Mouse (Mus musculus) induced T-regulatory cell, adult 2 months (primary cell): ENCODE data around the gene Umod.

Experiments used
- DNase-seq: peaks from one replicate; pipeline ENCODE4 v3.0.0-alpha.2; 2012; ENCODE audit warnings: low read depth

Umod gene

GRCm38 (mm10) chr7:119479256-119479655 lies at the start of gene Umod:
Gene Umod, minus strand, starts transcription at chr7:119479282.
- no peak for DNase-seq

GRCm38 (mm10) chr7:119528617-119529016 lies 49.5 kb upstream of the Umod start:
- DNase-seq, result no peak

DNA sequence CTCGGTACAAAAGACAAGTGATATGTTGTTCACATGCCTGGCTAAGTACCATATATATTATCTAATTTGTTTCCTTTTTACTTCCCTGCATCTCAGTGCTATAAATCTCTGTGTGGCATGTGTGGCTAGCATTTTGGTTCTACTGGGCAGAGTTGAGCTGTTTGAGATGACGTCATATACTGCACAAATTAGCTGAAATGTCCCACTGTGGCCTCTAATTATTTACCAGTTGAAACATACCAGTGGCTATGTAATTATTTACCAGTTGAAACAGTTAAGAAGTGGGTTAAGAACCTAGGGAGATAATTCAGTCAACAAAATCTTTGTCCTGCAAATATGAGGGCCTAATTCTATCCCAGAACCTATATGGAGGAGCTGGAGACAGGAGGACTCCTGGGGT lies 48.5 kb upstream of the Umod start:
- DNase-seq, result no peak

DNA sequence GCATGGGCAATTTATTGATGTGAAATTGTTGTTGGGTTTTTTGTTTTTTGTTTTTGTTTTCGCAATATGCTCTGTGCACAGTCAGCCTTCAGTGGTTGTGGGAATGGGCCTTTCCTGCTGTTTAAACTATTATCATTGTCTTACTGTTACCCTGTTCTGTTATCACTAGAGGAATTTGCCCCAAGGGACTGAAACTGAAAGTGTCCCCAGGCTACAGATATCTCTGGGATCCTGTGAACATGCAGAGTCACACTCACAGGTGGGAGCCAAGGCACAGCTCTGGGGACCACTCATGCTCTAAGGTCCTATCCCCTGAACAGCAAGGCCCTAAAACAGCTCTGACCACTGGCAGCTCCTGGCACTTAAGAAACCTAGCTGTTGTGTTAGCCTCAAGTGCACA lies 48.1 kb upstream of the Umod start:
- no peak for DNase-seq

- no peak for DNase-seq
Observed at GRCm38 (mm10) chr7:119526486-119526885, 47.4 kb upstream of the Umod start.

DNA sequence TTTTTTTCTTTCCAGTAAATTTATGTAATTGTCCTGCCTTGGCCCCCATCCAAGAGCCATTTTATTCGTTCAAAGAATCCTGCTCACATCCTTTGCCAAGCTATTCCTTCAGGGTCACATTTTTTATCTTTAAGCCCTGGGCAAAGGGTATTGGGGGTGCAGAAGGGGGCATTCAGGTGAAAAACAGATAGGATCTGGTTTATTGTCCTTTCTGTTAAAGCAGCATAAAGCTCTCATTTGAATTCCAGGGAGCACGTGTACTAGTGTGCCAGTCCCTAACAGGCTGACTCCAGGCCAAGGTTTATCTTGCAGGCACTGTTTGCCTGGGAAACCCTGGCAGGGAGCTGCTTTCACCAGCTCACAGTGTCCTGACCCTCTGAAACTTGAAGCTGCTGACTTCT lies 46.8 kb upstream of the Umod start:
- DNase-seq, result no peak

GRCm38 (mm10) chr7:119523389-119523788 lies 44.3 kb upstream of the Umod start, which contains the start of gene Pdilt:
Gene Pdilt, minus strand, starts transcription at chr7:119523489.
- DNase-seq, result no peak

DNA sequence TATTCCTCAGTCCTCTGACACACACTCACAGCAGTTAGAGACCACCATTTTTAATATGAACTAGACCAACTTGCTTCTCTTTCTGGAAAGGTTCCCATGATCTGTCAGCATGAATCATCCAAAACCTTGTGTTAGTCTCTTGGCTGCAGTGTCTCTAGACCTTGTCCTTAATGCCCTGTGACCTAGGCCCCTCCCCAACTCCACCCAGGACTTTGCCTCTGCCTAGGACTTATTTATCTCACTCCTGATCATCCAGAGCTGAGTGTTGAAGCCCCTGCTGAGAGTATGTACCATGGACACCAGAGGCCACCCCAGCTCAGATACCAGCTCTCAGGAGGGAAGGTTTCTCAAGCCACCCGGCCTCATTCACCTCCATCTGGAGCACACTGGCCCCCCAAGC lies 43.3 kb upstream of the Umod start:
- DNase-seq, result no peak

GRCm38 (mm10) chr7:119521816-119522215 lies 42.7 kb upstream of the Umod start:
- DNase-seq, result no peak

GRCm38 (mm10) chr7:119519654-119520053 lies 40.6 kb upstream of the Umod start:
- DNase-seq, result peak; percentile 12

DNA sequence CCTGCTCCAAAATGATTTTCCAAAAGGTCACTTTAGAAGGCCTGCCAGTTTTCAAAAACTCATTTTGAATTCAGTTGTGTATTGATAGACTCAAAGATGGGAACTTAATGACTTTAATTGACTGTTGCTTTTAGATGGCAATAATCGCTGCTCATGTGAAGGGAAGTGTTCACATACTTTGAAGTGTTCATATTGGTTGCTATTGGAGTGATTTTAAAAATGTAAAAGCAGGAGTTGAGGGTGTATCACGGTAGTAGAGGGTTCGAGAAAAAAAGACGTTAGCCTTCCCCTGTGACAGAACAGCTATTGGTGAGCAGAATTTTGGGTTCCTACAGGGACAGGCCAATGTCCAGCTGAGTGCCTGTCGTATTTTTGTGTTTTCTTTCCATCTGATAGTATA lies 40.1 kb upstream of the Umod start, which contains the start of gene Acsm5:
TSS of gene Acsm5 (plus strand) at position 301 of the 400 bp plus-strand sequence.
- no peak for DNase-seq

GRCm38 (mm10) chr7:119516272-119516558 lies 37.1 kb upstream of the Umod start:
- DNase-seq, result no peak

- peak; percentile 36 for DNase-seq
Observed at GRCm38 (mm10) chr7:119515492-119516271, 36.6 kb upstream of the Umod start.

DNA sequence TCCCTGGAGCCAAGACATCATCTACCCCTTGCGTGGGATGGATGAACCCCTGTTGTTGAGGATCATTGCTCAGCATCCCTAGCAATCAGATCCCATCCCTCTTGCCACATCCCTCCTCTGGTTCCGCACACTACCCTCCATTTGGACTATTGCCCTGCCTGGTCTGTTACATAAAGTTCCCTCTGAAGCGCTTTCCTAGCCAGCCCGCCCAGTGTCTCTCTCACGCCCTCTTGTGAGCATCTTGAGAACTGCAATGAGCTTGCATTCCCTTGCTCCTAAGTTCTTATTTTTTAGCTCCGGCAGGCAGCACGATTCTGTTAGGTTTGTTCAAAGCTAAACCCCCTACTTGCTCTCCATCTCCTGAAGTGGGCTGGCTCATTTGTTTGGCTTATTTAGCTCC lies 34.0 kb upstream of the Umod start:
- peak; percentile 1 for DNase-seq

- no peak for DNase-seq
Observed at GRCm38 (mm10) chr7:119511143-119511542, 32.1 kb upstream of the Umod start.

GRCm38 (mm10) chr7:119490041-119490780 lies 11.1 kb upstream of the Umod start:
- no peak for DNase-seq

DNA sequence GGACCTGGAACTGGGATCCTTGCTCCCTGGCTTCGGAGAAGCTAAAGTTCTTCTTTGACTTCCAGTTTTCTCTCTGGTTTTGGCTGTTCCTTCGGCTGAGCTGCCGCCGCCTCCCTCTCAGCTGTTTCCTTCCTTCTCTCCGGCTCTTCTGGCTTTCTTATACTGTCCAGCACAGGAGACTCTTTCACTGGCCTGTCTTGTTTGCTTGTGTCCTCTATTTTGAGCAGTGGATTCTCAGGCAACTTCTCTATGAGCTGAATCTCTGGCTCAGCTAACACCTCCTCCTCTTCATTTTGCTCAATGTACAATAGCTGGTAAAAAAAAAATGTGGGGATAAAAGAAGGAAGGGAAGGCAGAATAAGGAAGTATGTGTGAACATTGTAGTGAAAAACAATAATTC lies 7.6 kb upstream of the Umod start:
- no peak for DNase-seq

- DNase-seq, result no peak
Observed at GRCm38 (mm10) chr7:119484154-119484553, 5.1 kb upstream of the Umod start.

- DNase-seq, result no peak
Observed at GRCm38 (mm10) chr7:119476500-119477389, 2.3 kb downstream of the Umod start.

GRCm38 (mm10) chr7:119459185-119459584 lies 19.9 kb downstream of the Umod start, which contains the start of gene Gp2:
Gene Gp2, minus strand, starts transcription at chr7:119459285.
- DNase-seq, result no peak

DNA sequence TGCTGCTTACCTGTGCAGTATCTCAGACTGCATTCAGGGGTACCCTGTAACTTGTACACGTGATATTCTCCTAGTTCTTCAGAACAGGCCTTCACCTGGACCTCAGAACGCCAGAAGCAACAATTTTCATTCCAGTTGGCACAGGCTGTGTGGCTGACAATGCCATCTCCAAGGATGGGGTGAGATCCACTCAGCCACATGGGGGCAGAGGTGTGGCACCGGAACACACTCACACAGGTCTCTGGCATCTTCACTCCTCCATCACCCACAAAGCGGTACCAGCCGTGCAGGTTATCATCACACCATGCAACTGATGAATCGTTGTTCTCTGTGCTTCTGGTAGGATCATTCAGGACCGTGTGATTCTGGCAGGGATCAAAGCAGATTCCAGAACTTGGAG lies 24.9 kb downstream of the Umod start:
- no peak for DNase-seq

GRCm38 (mm10) chr7:119443849-119444248 lies 35.2 kb downstream of the Umod start:
- DNase-seq, result no peak
